Mouse (Mus musculus): ENCODE data around the gene 4930502E18Rik. TPM values are rescaled to one million over a fixed set of nuclear protein-coding genes. Genes with fewer than 3 reads are reported as not detected.

Gene 4930502E18Rik
- polyA plus RNA-seq, 1 experiment: not detected

DNA sequence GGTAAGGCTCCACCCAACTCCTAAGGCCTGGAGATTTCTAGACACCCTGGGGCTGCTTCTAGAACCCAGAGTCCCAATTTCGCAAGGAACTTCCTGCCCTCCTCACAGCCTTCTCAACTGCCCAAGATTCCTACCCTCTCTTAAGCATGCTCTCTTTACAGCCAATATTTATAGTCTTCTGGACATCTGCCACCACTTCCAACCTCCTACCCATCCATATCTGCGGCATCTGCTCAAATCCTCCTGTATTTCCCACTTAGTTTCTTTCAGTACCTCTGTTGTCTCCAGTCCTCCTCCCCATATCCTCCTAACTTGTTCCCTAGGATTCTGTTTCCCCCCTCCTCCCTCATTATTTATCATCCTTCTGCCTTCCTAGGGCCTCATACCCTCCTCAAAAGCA lies 25.4 kb upstream of the 4930502E18Rik start:
- TF ChIP-seq POLR2A (IDR thresholded peaks at IDR 0.05; ENCODE audit: control insufficient read depth, extremely low read depth, insufficient read depth, low read length, poor library complexity) (no peak), CTCF (IDR thresholded peaks at IDR 0.05; ENCODE audit: borderline replicate concordance, control insufficient read depth, extremely low read depth, insufficient read depth, low read length, poor library complexity) (no peak)
- 97% methylated on average over 2 of the region's 2 CpGs for WGBS
- no peaks in the 10 kb centered on the region for H3K4me1 ChIP-seq (replicated peaks; ENCODE audit: control insufficient read depth, insufficient read depth, low read length)

DNA sequence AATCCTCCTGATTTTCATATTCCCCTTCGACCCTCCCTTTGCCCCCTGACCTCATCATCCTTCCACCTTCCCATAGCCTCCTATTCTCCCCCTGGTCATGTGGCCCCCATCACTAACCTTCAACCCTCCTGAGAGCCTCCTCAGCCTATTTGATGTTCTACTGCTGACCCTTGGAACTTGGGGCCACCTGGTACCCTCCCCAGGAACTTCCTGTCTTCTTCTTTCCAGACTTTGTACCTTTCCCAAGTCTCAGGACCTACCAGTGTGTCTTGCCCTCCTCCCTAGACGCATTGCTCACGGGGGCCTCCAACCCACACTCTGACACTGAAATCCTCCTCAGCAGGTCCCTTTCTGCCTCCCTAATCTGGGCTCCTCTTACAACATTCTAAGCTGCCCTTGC lies 22.0 kb upstream of the 4930502E18Rik start:
- Histone ChIP-seq H3K27me3 (ENCODE audit: control insufficient read depth, insufficient read depth, low read length) (no peaks in the 10 kb centered on the region), H3K36me3 (ENCODE audit: control insufficient read depth, insufficient read depth, low read length) (no peaks in the 10 kb centered on the region), H3K27ac (ENCODE audit: control insufficient read depth, insufficient read depth, low read length) (no peak overlapping the region), H3K4me1 (replicated peaks; ENCODE audit: control insufficient read depth, insufficient read depth, low read length) (no peaks in the 10 kb centered on the region), H3K4me3 (ENCODE audit: control insufficient read depth, insufficient read depth, low read length) (no peak overlapping the region)
- 94% methylated on average over 3 of the region's 3 CpGs for WGBS
- TF ChIP-seq CTCF (IDR thresholded peaks at IDR 0.05; ENCODE audit: borderline replicate concordance, control insufficient read depth, extremely low read depth, insufficient read depth, low read length, poor library complexity): no peak
- no peak for TF ChIP-seq POLR2A (IDR thresholded peaks at IDR 0.05; ENCODE audit: control insufficient read depth, extremely low read depth, insufficient read depth, low read length, poor library complexity)
- DNase-seq: no peak

More for the DNA sequence above, 25.4 kb upstream of the 4930502E18Rik start:
- Histone ChIP-seq H3K27me3 (ENCODE audit: control insufficient read depth, insufficient read depth, low read length) (no peaks in the 10 kb centered on the region), H3K36me3 (ENCODE audit: control insufficient read depth, insufficient read depth, low read length) (no peaks in the 10 kb centered on the region), H3K4me3 (ENCODE audit: control insufficient read depth, insufficient read depth, low read length) (no peak overlapping the region), H3K27ac (ENCODE audit: control insufficient read depth, insufficient read depth, low read length) (no peak overlapping the region)
- no peak for DNase-seq

DNA sequence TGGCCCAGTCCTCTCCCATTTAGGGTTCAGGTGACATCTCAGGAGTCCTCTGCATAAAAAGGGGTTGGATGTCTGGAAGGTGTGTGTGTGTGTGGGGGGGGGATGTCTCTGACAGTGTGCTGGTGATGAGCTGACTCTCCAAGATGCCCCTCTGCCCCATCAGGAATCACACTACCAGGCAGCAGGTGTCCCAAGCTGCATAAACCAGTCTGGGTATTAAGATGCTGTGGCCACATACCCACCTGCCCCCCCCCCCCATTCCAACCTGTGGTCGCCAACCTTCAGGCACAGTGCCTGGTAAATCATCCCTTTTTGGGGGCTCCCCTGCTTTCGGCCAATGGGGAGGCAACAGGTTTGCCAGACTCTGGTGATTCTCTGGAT lies 8.7 kb upstream of the 4930502E18Rik start:
- Histone ChIP-seq H3K27me3 (ENCODE audit: control insufficient read depth, insufficient read depth, low read length) (no peaks in the 10 kb centered on the region), H3K27ac (ENCODE audit: control insufficient read depth, insufficient read depth, low read length) (no peak overlapping the region), H3K4me1 (replicated peaks; ENCODE audit: control insufficient read depth, insufficient read depth, low read length) (no peaks in the 10 kb centered on the region), H3K36me3 (ENCODE audit: control insufficient read depth, insufficient read depth, low read length) (no peaks in the 10 kb centered on the region), H3K4me3 (ENCODE audit: control insufficient read depth, insufficient read depth, low read length) (no peak overlapping the region)
- TF ChIP-seq CTCF (IDR thresholded peaks at IDR 0.05; ENCODE audit: borderline replicate concordance, control insufficient read depth, extremely low read depth, insufficient read depth, low read length, poor library complexity) (no peak), POLR2A (IDR thresholded peaks at IDR 0.05; ENCODE audit: control insufficient read depth, extremely low read depth, insufficient read depth, low read length, poor library complexity) (no peak)
- no peak for DNase-seq
- WGBS: 65% methylated on average over 2 of the region's 2 CpGs

DNA sequence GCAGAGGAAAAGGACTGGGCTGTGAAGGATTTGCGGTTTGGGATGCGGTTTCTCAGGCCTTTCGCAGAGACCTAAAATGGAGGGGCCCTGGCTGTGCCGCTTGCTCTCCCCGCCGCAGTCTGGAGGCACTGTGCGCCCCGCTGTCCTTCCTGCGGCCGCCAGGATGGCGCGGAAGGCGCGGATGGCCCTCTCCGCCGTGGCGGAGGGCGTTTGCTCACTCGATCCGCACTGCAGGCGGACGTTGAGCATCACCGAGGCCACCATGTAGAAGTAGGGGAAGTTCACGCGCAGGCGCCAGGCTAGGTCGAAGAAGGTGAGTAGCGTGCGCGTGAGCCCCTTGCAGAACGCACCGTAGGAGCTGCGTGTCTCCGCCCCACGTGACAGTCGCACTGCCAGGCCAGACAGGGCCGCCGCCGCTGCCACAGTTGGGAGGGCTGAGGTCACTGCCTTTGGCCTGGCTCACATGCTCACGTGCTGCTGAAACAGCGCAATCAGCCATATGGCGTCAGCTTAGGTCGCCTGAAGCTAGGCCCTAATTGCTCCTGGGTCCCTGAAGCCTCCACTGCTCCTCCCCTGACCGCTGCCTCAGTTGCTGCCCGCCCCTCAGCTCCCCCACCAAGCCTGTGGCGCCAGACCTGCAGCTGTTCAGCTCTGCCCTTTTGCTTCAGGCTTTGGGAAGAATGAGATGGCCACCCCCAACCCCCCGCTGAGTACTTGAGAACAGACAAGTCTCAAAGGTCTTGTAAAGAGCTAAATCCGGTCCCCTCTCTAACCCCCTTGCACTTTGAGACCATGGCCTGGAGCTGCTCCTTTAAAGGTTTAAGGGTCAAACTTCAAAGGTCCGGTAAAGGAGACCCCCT lies 8.1 kb upstream of the 4930502E18Rik start:
- no peaks in the 10 kb centered on the region for H3K27me3 ChIP-seq (ENCODE audit: control insufficient read depth, insufficient read depth, low read length)
- H3K4me1 ChIP-seq (replicated peaks; ENCODE audit: control insufficient read depth, insufficient read depth, low read length): no peaks in the 10 kb centered on the region
- TF ChIP-seq CTCF (IDR thresholded peaks at IDR 0.05; ENCODE audit: borderline replicate concordance, control insufficient read depth, extremely low read depth, insufficient read depth, low read length, poor library complexity) (no peak), POLR2A (IDR thresholded peaks at IDR 0.05; ENCODE audit: control insufficient read depth, extremely low read depth, insufficient read depth, low read length, poor library complexity) (no peak)
- H3K4me3 ChIP-seq (ENCODE audit: control insufficient read depth, insufficient read depth, low read length): no peak overlapping the region
- DNase-seq: no peak
- 17% methylated on average over 49 of the region's 49 CpGs for WGBS
- H3K27ac ChIP-seq (ENCODE audit: control insufficient read depth, insufficient read depth, low read length): no peak overlapping the region
- no peaks in the 10 kb centered on the region for H3K36me3 ChIP-seq (ENCODE audit: control insufficient read depth, insufficient read depth, low read length)

DNA sequence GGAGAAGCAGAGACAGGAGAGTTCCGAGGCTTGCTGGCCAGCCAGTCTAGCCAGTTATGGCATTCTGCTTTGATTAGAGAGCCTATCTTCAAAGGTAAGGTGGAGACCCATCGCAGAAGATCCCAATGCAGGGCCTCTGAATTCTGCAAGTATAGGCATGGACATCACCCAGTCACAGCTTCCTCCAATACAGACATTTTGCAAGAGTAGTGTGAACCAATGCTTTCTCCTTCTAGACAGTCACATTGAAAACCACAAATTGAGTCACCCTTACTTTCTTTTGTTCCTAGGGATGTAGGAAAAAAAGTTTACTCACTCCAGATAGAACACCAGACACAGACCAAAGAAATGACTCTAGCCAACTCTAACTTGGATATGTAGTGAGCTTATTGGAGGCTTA lies 4.3 kb downstream of the 4930502E18Rik start:
- Histone ChIP-seq H3K27me3 (ENCODE audit: control insufficient read depth, insufficient read depth, low read length) (no peaks in the 10 kb centered on the region), H3K4me3 (ENCODE audit: control insufficient read depth, insufficient read depth, low read length) (no peak overlapping the region), H3K4me1 (replicated peaks; ENCODE audit: control insufficient read depth, insufficient read depth, low read length) (no peaks in the 10 kb centered on the region), H3K36me3 (ENCODE audit: control insufficient read depth, insufficient read depth, low read length) (no peaks in the 10 kb centered on the region), H3K27ac (ENCODE audit: control insufficient read depth, insufficient read depth, low read length) (no peak overlapping the region)
- WGBS: 92% methylated on average over 2 of the region's 2 CpGs
- DNase-seq: no peak
- TF ChIP-seq POLR2A (IDR thresholded peaks at IDR 0.05; ENCODE audit: control insufficient read depth, extremely low read depth, insufficient read depth, low read length, poor library complexity): no peak
- TF ChIP-seq CTCF (IDR thresholded peaks at IDR 0.05; ENCODE audit: borderline replicate concordance, control insufficient read depth, extremely low read depth, insufficient read depth, low read length, poor library complexity): no peak

GRCm38 (mm10) chrX:53752851-53753250 lies 28.2 kb downstream of the 4930502E18Rik start:
- DNase-seq: no peak
- H3K27ac ChIP-seq (ENCODE audit: control insufficient read depth, insufficient read depth, low read length): no peak overlapping the region
- H3K36me3 ChIP-seq (ENCODE audit: control insufficient read depth, insufficient read depth, low read length): no peaks in the 10 kb centered on the region
- no peaks in the 10 kb centered on the region for H3K4me1 ChIP-seq (replicated peaks; ENCODE audit: control insufficient read depth, insufficient read depth, low read length)
- 85% methylated on average over 1 of the region's 1 CpGs for WGBS
- no peaks in the 10 kb centered on the region for H3K27me3 ChIP-seq (ENCODE audit: control insufficient read depth, insufficient read depth, low read length)
- TF ChIP-seq POLR2A (IDR thresholded peaks at IDR 0.05; ENCODE audit: control insufficient read depth, extremely low read depth, insufficient read depth, low read length, poor library complexity) (no peak), CTCF (IDR thresholded peaks at IDR 0.05; ENCODE audit: borderline replicate concordance, control insufficient read depth, extremely low read depth, insufficient read depth, low read length, poor library complexity) (no peak)
- no peak overlapping the region for H3K4me3 ChIP-seq (ENCODE audit: control insufficient read depth, insufficient read depth, low read length)
